Mouse (Mus musculus): ENCODE measurements around the gene Cep57l1. TPM values are rescaled to one million over a fixed set of nuclear protein-coding genes. Genes with fewer than 3 reads are reported as not detected.

The Cep57l1 gene
- polyA plus RNA-seq, 1 experiment from 2014 or later = 24.9 TPM

GRCm38 (mm10) chr10:41731932-41732331, 77.7 kb downstream of the Cep57l1 start:
- Histone ChIP-seq H3K9me3 (replicated peaks; ENCODE audit: control insufficient read depth, low read length) (no peaks in the 10 kb centered on the region), H3K27me3 (ENCODE audit: control insufficient read depth, insufficient read depth, low read length) (no peaks in the 10 kb centered on the region), H3K4me1 (ENCODE audit: control insufficient read depth, insufficient read depth, low read length) (no peaks in the 10 kb centered on the region), H3K4me3 (ENCODE audit: low read depth, low read length) (no peak overlapping the region), H3K9ac (replicated peaks; ENCODE audit: low read length) (no peak overlapping the region), H3K4me2 (ENCODE audit: low read depth, low read length) (no peak overlapping the region), H3K36me3 (replicated peaks; ENCODE audit: control insufficient read depth, insufficient read depth, low read depth, low read length) (no peaks in the 10 kb centered on the region; the same call in 1 of the 2 replicates), H3K27ac (replicated peaks; ENCODE audit: low read depth, low read length) (no peak overlapping the region)
- ATAC-seq (replicated peaks; ENCODE audit: insufficient number of reproducible peaks, low FRiP score, low TSS enrichment, low read depth) (no peak), DNase-seq (ENCODE audit: low spot score) (no peak)
- WGBS = 91% methylated on average over 4 of the region's 4 CpGs

GRCm38 (mm10) chr10:41730746-41731145, 78.9 kb downstream of the Cep57l1 start:
- Histone ChIP-seq H3K9ac (replicated peaks; ENCODE audit: low read length) (no peak overlapping the region), H3K4me2 (ENCODE audit: low read depth, low read length) (no peak overlapping the region), H3K36me3 (replicated peaks; ENCODE audit: control insufficient read depth, insufficient read depth, low read depth, low read length) (no peaks in the 10 kb centered on the region; the same call in 1 of the 2 replicates), H3K27me3 (ENCODE audit: control insufficient read depth, insufficient read depth, low read length) (no peaks in the 10 kb centered on the region), H3K4me3 (ENCODE audit: low read depth, low read length) (no peak overlapping the region), H3K9me3 (replicated peaks; ENCODE audit: control insufficient read depth, low read length) (no peaks in the 10 kb centered on the region), H3K4me1 (ENCODE audit: control insufficient read depth, insufficient read depth, low read length) (no peaks in the 10 kb centered on the region), H3K27ac (replicated peaks; ENCODE audit: low read depth, low read length) (no peak overlapping the region)
- 85% methylated on average over 10 of the region's 10 CpGs for WGBS
- ATAC-seq (replicated peaks; ENCODE audit: insufficient number of reproducible peaks, low FRiP score, low TSS enrichment, low read depth) (no peak), DNase-seq (ENCODE audit: low spot score) (no peak)

DNA sequence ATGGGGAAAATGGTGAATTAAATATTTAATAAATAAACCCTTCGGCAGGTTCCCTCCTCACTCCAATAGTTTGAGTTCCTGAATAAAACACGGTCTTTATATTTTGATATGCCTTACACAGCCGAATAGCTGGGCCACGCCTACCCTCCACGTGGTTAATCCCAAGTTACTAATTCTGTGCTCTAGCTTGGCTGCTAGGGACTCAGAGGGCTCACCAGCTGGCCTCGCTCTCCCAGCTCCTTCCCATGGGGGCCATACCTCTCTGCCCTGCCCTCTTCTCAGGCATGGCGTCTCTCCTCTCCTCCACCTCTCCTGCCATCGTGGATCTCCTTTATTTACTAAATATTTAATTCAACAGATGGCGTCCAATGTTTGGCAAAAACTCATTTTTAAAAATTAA, 83.5 kb downstream of the Cep57l1 start:
- Histone ChIP-seq H3K36me3 (replicated peaks; ENCODE audit: control insufficient read depth, insufficient read depth, low read depth, low read length) (no peaks in the 10 kb centered on the region; the same call in 1 of the 2 replicates), H3K27ac (replicated peaks; ENCODE audit: low read depth, low read length) (no peak overlapping the region), H3K4me1 (ENCODE audit: control insufficient read depth, insufficient read depth, low read length) (no peaks in the 10 kb centered on the region), H3K4me2 (ENCODE audit: low read depth, low read length) (no peak overlapping the region), H3K9me3 (replicated peaks; ENCODE audit: control insufficient read depth, low read length) (no peaks in the 10 kb centered on the region), H3K9ac (replicated peaks; ENCODE audit: low read length) (no peak overlapping the region), H3K4me3 (ENCODE audit: low read depth, low read length) (no peak overlapping the region), H3K27me3 (ENCODE audit: control insufficient read depth, insufficient read depth, low read length) (no peaks in the 10 kb centered on the region)
- ATAC-seq (replicated peaks; ENCODE audit: insufficient number of reproducible peaks, low FRiP score, low TSS enrichment, low read depth) (no peak), DNase-seq (ENCODE audit: low spot score) (no peak)
- WGBS = 88% methylated on average over 9 of the region's 9 CpGs

DNA sequence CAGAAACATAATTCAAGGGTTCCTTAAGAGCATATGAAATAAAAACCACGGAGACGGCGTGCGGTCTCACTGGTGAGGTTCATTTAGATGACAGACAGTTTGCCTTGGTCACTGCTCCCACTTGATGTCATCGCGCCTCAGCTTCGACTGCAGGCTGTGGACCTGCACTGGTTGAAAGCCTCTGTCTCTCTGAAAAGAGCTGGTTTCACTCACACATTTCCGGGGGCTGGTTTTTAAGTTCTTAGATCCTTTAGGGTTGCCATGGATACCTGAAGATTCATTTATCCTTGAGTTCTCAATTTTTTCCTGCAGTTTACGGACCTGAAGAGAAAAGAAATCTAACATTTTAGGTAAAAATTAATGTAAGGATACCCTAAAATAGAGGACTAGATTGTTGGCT, 90.1 kb downstream of the Cep57l1 start:
- H3K36me3 ChIP-seq (replicated peaks; ENCODE audit: control insufficient read depth, insufficient read depth, low read depth, low read length) = no peaks in the 10 kb centered on the region
- H3K4me2 ChIP-seq (ENCODE audit: low read depth, low read length) = no peak overlapping the region
- no peaks in the 10 kb centered on the region for H3K27me3 ChIP-seq (ENCODE audit: control insufficient read depth, insufficient read depth, low read length)
- H3K4me1 ChIP-seq (ENCODE audit: control insufficient read depth, insufficient read depth, low read length) = no peaks in the 10 kb centered on the region
- ATAC-seq (replicated peaks; ENCODE audit: insufficient number of reproducible peaks, low FRiP score, low TSS enrichment, low read depth) (no peak), DNase-seq (ENCODE audit: low spot score) (no peak)
- WGBS = 83% methylated on average over 9 of the region's 9 CpGs
- H3K4me3 ChIP-seq (ENCODE audit: low read depth, low read length) = no peak overlapping the region
- H3K27ac ChIP-seq (replicated peaks; ENCODE audit: low read depth, low read length) = no peak overlapping the region
- no peak overlapping the region for H3K9ac ChIP-seq (replicated peaks; ENCODE audit: low read length)
- H3K9me3 ChIP-seq (replicated peaks; ENCODE audit: control insufficient read depth, low read length) = no peaks in the 10 kb centered on the region

GRCm38 (mm10) chr10:41716029-41716897, 93.4 kb downstream of the Cep57l1 start, which contains the start of gene Ccdc162:
Gene Ccdc162, minus strand, starts transcription at chr10:41716634.
- no peak for DNase-seq (ENCODE audit: low spot score)
- WGBS = 64% methylated on average over 15 of the region's 15 CpGs
- no peak within 1 kb of the TSS for H3K9ac ChIP-seq (replicated peaks; ENCODE audit: low read length)

GRCm38 (mm10) chr10:41715557-41715956, 94.1 kb downstream of the Cep57l1 start:
- H3K9me3 ChIP-seq (replicated peaks; ENCODE audit: control insufficient read depth, low read length) = no peaks in the 10 kb centered on the region
- no peaks in the 10 kb centered on the region for H3K27me3 ChIP-seq (ENCODE audit: control insufficient read depth, insufficient read depth, low read length)
- H3K4me1 ChIP-seq (ENCODE audit: control insufficient read depth, insufficient read depth, low read length) = no peaks in the 10 kb centered on the region
- H3K27ac ChIP-seq (replicated peaks; ENCODE audit: low read depth, low read length) = no peak overlapping the region
- DNase-seq (ENCODE audit: low spot score) (no peak), ATAC-seq (replicated peaks; ENCODE audit: insufficient number of reproducible peaks, low FRiP score, low TSS enrichment, low read depth) (no peak)
- no peak overlapping the region for H3K4me2 ChIP-seq (ENCODE audit: low read depth, low read length)
- WGBS = 84% methylated on average over 14 of the region's 14 CpGs
- H3K36me3 ChIP-seq (replicated peaks; ENCODE audit: control insufficient read depth, insufficient read depth, low read depth, low read length) = no peaks in the 10 kb centered on the region
- H3K4me3 ChIP-seq (ENCODE audit: low read depth, low read length) = no peak overlapping the region
- no peak overlapping the region for H3K9ac ChIP-seq (replicated peaks; ENCODE audit: low read length)

More at GRCm38 (mm10) chr10:41716029-41716897, 93.4 kb downstream of the Cep57l1 start, which contains the start of gene Ccdc162:
- Histone ChIP-seq H3K36me3 (replicated peaks; ENCODE audit: control insufficient read depth, insufficient read depth, low read depth, low read length) (no peaks in the 10 kb centered on the region), H3K4me2 (ENCODE audit: low read depth, low read length) (no peak within 1 kb of the TSS), H3K27ac (replicated peaks; ENCODE audit: low read depth, low read length) (no peak within 1 kb of the TSS), H3K4me3 (ENCODE audit: low read depth, low read length) (no peak within 1 kb of the TSS), H3K27me3 (ENCODE audit: control insufficient read depth, insufficient read depth, low read length) (no peaks in the 10 kb centered on the region), H3K9me3 (replicated peaks; ENCODE audit: control insufficient read depth, low read length) (no peaks in the 10 kb centered on the region), H3K4me1 (ENCODE audit: control insufficient read depth, insufficient read depth, low read length) (no peaks in the 10 kb centered on the region)
- no peak for ATAC-seq (replicated peaks; ENCODE audit: insufficient number of reproducible peaks, low FRiP score, low TSS enrichment, low read depth)

DNA sequence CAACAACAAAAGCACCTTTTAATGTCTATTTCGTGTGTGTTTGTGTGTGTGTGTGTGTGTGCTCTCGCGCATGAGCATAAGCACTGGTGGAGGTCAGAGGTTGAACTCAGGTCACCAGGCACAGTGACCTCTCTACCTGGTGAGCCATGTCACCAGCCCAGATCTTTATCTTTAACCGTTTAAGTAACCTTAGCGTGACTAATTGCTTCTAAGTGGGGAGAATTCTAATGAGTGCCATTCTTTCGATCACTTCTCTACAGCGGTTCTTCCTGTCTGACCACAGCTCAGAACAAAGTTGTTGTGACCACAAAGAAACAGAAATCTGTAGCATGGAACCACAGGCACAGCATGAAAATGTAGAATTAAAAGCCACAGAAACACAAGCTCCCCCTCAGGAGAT, 98.2 kb downstream of the Cep57l1 start:
- no peak for DNase-seq (ENCODE audit: low spot score)
- no peaks in the 10 kb centered on the region for H3K9me3 ChIP-seq (replicated peaks; ENCODE audit: control insufficient read depth, low read length)
- 34% methylated on average over 7 of the region's 7 CpGs for WGBS
- H3K4me3 ChIP-seq (ENCODE audit: low read depth, low read length) = no peak overlapping the region
- H3K27me3 ChIP-seq (ENCODE audit: control insufficient read depth, insufficient read depth, low read length) = no peaks in the 10 kb centered on the region
- H3K27ac ChIP-seq (replicated peaks; ENCODE audit: low read depth, low read length) = no peak overlapping the region
- no peak overlapping the region for H3K4me2 ChIP-seq (ENCODE audit: low read depth, low read length)
- H3K9ac ChIP-seq (replicated peaks; ENCODE audit: low read length) = no peak overlapping the region
- no peaks in the 10 kb centered on the region for H3K4me1 ChIP-seq (ENCODE audit: control insufficient read depth, insufficient read depth, low read length)
- no peaks in the 10 kb centered on the region for H3K36me3 ChIP-seq (replicated peaks; ENCODE audit: control insufficient read depth, insufficient read depth, low read depth, low read length)
- ATAC-seq (replicated peaks; ENCODE audit: insufficient number of reproducible peaks, low FRiP score, low TSS enrichment, low read depth) = no peak

DNA sequence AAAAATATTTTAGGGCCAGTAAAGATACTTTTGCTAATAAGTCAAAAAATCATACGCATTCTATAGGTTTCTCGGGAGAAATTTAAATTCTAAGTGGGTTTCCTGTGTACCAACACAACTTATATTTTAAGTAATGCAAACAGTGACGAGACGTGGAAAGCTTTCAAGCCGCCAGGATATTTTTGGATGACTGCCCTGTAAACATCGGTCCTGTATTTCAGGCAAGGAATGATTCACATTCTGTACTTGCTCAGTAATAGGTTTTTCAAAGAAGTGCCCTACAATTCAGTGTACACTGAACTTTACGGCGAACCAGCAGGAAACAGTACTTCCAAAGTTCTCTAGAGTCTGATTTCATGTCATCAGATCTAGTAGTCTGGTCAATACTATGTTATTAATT, 98.9 kb downstream of the Cep57l1 start:
- ATAC-seq (replicated peaks; ENCODE audit: insufficient number of reproducible peaks, low FRiP score, low TSS enrichment, low read depth) = no peak
- WGBS = 96% methylated on average over 8 of the region's 8 CpGs
- H3K27ac ChIP-seq (replicated peaks; ENCODE audit: low read depth, low read length) = no peak overlapping the region

More for the DNA sequence above, 98.9 kb downstream of the Cep57l1 start:
- Histone ChIP-seq H3K36me3 (replicated peaks; ENCODE audit: control insufficient read depth, insufficient read depth, low read depth, low read length) (no peaks in the 10 kb centered on the region), H3K9me3 (replicated peaks; ENCODE audit: control insufficient read depth, low read length) (no peaks in the 10 kb centered on the region), H3K4me2 (ENCODE audit: low read depth, low read length) (no peak overlapping the region), H3K4me3 (ENCODE audit: low read depth, low read length) (no peak overlapping the region), H3K27me3 (ENCODE audit: control insufficient read depth, insufficient read depth, low read length) (no peaks in the 10 kb centered on the region), H3K4me1 (ENCODE audit: control insufficient read depth, insufficient read depth, low read length) (no peaks in the 10 kb centered on the region), H3K9ac (replicated peaks; ENCODE audit: low read length) (no peak overlapping the region)
- DNase-seq (ENCODE audit: low spot score) = no peak

Measured in embryonic facial prominence, embryonic 11.5 days (tissue).